8 mouse cellular contexts compared by ENCODE assay signal in the genomic region with DNA sequence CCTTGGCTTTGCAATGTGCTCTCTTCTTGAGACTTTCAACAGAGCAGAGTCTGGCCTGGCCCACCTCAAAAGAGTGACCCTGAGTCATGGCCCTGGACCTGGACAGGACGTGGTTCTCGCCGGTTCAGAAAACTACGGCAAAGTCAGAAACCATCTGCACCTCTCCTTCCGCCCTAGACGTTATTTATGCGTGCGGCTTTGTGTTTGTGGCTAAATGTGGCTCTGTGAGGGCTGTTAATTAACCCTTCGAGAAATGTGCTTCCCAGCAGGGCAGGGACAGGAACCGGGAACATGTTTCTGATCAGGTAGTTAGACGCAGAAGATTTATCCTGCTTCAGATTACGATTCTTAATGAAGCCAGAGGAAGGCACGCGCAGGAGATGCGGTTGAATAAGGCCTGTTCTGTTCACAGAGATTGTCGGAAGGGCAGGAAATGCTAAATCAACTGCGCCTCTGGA.
DNase-seq lines count a peak whose midpoint lies in the region; ATAC-seq and TF ChIP-seq lines count a peak whose summit lies in the region.

No protein-coding gene starts in this region.

- peaks cover 6% of the 10 kb centered on the region for H3K27me3 ChIP-seq in megakaryocyte, embryonic 14.5 days (replicated peaks)
- H3K27me3 ChIP-seq in forebrain, embryonic 16.5 days (replicated peaks; ENCODE audit: control insufficient read depth, insufficient read depth, low read length) = no peaks in the 10 kb centered on the region
- H3K27me3 ChIP-seq in intestine, postnatal 0 days (replicated peaks; ENCODE audit: control insufficient read depth, insufficient read depth, low read length) = no peaks in the 10 kb centered on the region
- no peaks in the 10 kb centered on the region for H3K27me3 ChIP-seq in neural tube, embryonic 13.5 days

- H3K36me3 ChIP-seq in megakaryocyte, embryonic 14.5 days (replicated peaks; ENCODE audit: low read length) = peaks cover 6% of the 10 kb centered on the region
- no peaks in the 10 kb centered on the region for H3K36me3 ChIP-seq in forebrain, embryonic 16.5 days (ENCODE audit: control insufficient read depth, insufficient read depth)
- no peaks in the 10 kb centered on the region for H3K36me3 ChIP-seq in intestine, postnatal 0 days (ENCODE audit: control insufficient read depth, insufficient read depth)
- H3K36me3 ChIP-seq in neural tube, embryonic 13.5 days = no peaks in the 10 kb centered on the region

- WGBS in forebrain, embryonic 16.5 days = 30% methylated on average over 17 of the region's 17 CpGs
- WGBS in intestine, postnatal 0 days = 63% methylated on average over 17 of the region's 17 CpGs
- 9% methylated on average over 17 of the region's 17 CpGs for WGBS in neural tube, embryonic 13.5 days

- H3K27ac ChIP-seq in forebrain, embryonic 16.5 days (ENCODE audit: low read length) = peak overlapping the region; percentile 30; the same call in 1 of the 2 replicates
- peak overlapping the region; percentile 50 for H3K27ac ChIP-seq in intestine, postnatal 0 days (ENCODE audit: low read depth, low read length)
- H3K27ac ChIP-seq in neural tube, embryonic 13.5 days (replicated peaks) = peak overlapping the region; percentile 77

- no peak; the same call in 1 of the 2 replicates for ATAC-seq in megakaryocyte, adult 5-6 weeks (ENCODE audit: poor library complexity, severe bottlenecking)
- no peak for ATAC-seq in forebrain, embryonic 16.5 days
- no peak for ATAC-seq in intestine, postnatal 0 days
- ATAC-seq in neural tube, embryonic 13.5 days (ENCODE audit: low read depth) = no peak

- peaks cover 92% of the 10 kb centered on the region for H3K4me1 ChIP-seq in megakaryocyte, embryonic 14.5 days
- H3K4me1 ChIP-seq in forebrain, embryonic 16.5 days (replicated peaks; ENCODE audit: control insufficient read depth, insufficient read depth, low read length) = peaks cover 27% of the 10 kb centered on the region
- peaks cover 8% of the 10 kb centered on the region; the same call in 1 of the 2 replicates for H3K4me1 ChIP-seq in intestine, postnatal 0 days (replicated peaks; ENCODE audit: control insufficient read depth, insufficient read depth, low read length)
- H3K4me1 ChIP-seq in neural tube, embryonic 13.5 days (replicated peaks) = peaks cover 61% of the 10 kb centered on the region

- peak overlapping the region; percentile 74 for H3K4me3 ChIP-seq in megakaryocyte, embryonic 14.5 days (replicated peaks)
- no peak overlapping the region for H3K4me3 ChIP-seq in forebrain, embryonic 16.5 days (replicated peaks; ENCODE audit: low read length)
- no peak overlapping the region for H3K4me3 ChIP-seq in intestine, postnatal 0 days (ENCODE audit: low read depth, low read length)
- no peak overlapping the region for H3K4me3 ChIP-seq in neural tube, embryonic 13.5 days

- no peak overlapping the region for H3K9ac ChIP-seq in forebrain, embryonic 16.5 days (replicated peaks; ENCODE audit: low read depth, low read length)
- no peak overlapping the region for H3K9ac ChIP-seq in intestine, postnatal 0 days (ENCODE audit: low read depth, low read length)
- H3K9ac ChIP-seq in neural tube, embryonic 13.5 days = no peak overlapping the region

- peaks cover 6% of the 10 kb centered on the region for H3K9me3 ChIP-seq in megakaryocyte, embryonic 14.5 days
- H3K9me3 ChIP-seq in forebrain, embryonic 16.5 days (ENCODE audit: control insufficient read depth, low read length) = 0 out of 2 replicates have a peak, but pooled peaks cover 3% of the 10 kb centered on the region
- H3K9me3 ChIP-seq in intestine, postnatal 0 days (ENCODE audit: control insufficient read depth) = no peaks in the 10 kb centered on the region
- H3K9me3 ChIP-seq in neural tube, embryonic 13.5 days = no peaks in the 10 kb centered on the region

- no peak for TF ChIP-seq CTCF in intestine, postnatal 0 days (IDR thresholded peaks at IDR 0.05; ENCODE audit: low read depth)

- DNase-seq in cerebellum, adult 18-20 months = no peak
- no peak for DNase-seq in left cerebral cortex, adult 8-10 months (ENCODE audit: low spot score in 2 of 2)
- no peak for DNase-seq in layer of hippocampus, adult 9-10 months (ENCODE audit: low spot score)

- H3K4me2 ChIP-seq in forebrain, embryonic 16.5 days (ENCODE audit: low read length) = no peak overlapping the region
- no peak overlapping the region for H3K4me2 ChIP-seq in intestine, postnatal 0 days (replicated peaks; ENCODE audit: low read depth)
- no peak overlapping the region for H3K4me2 ChIP-seq in neural tube, embryonic 13.5 days
